8 mouse cellular contexts compared by ENCODE assay signal in the genomic region with DNA sequence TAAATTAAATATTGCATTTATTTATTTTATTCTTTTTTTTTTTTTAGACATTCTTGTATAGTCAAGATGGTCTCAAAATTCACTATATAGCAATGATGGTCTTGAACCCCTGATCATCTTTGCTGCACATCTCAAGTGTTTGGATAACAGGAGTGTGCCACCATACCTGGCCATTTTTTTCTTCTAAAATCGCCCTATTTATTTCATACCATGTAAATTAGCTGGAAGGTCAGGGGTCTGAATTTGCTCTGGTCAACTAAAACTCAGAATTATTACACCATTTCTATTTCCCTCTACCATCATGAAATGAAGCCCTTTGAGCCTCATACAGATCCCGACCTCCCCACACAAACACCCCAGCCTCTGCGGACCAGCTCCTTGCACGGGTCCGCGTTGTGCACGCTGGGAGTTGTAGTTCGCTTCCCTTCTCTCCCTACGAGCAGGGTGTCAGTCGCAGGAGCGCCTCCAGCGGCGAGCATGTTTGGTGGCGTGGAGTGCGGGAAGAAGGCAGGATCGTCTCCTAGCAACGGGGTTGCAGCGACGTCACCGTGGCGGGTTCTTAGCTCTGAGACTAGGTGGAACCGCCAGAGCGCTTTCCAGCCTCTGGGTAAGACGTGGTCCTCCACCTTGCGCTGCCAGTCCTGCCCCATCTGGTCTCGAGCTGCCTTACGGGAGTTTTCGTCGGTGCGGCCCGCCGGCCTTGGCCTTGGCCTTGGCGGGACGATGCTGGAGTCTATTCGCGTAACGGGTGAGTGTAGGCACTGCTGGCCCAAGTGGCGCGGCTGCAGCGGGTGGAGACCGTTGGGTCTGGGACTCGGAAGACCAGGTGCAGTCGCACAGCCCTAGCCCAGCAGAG. TPM values are rescaled to one million over a fixed set of nuclear protein-coding genes. Genes with fewer than 3 reads are reported as not detected.
DNase-seq lines count a peak whose midpoint lies in the region; ATAC-seq and TF ChIP-seq lines count a peak whose summit lies in the region.

A gene (plus strand): TSS at position 512 of the 856 bp plus-strand sequence.

- TF ChIP-seq EP300 in lung, postnatal 0 days (IDR thresholded peaks at IDR 0.05) = no peak

- H3K9ac ChIP-seq in hindbrain, embryonic 12.5 days = peak within 1 kb of the TSS; percentile 72
- peak within 1 kb of the TSS; percentile 34; the same call in 1 of the 2 replicates for H3K9ac ChIP-seq in lung, postnatal 0 days (replicated peaks; ENCODE audit: low read depth)

- peak within 1 kb of the TSS; percentile 59 for H3K4me3 ChIP-seq in hindbrain, embryonic 12.5 days
- peak within 1 kb of the TSS; percentile 50 for H3K4me3 ChIP-seq in lung, postnatal 0 days (ENCODE audit: low read depth, low read length)

- no peaks in the 10 kb centered on the region for H3K9me3 ChIP-seq in hindbrain, embryonic 12.5 days (replicated peaks)
- no peaks in the 10 kb centered on the region for H3K9me3 ChIP-seq in lung, postnatal 0 days (ENCODE audit: low read length)

- peak; percentile 98 for TF ChIP-seq CTCF in Patski (IDR thresholded peaks at IDR 0.05)
- peak; percentile 99 for TF ChIP-seq CTCF in lung, postnatal 0 days (IDR thresholded peaks at IDR 0.05)

- peak within 1 kb of the TSS; percentile 68; the same call in 1 of the 2 replicates for H3K27ac ChIP-seq in hindbrain, embryonic 12.5 days
- H3K27ac ChIP-seq in lung, postnatal 0 days (ENCODE audit: low read length) = no peak within 1 kb of the TSS

- ATAC-seq in Patski = peak; percentile 99
- peak; percentile 99 for ATAC-seq in hindbrain, embryonic 12.5 days (ENCODE audit: low FRiP score)
- ATAC-seq in lung, postnatal 0 days = peak; percentile 99

- in situ Hi-C loops in Patski (cut with MboI; ENCODE audit: low pct_unique_long_range_greater_than_20kb) = loop anchor here (5.0 kb wide), 1 partner anchor 184 kb away; a partner anchor contains a TSS

- CTCF ChIA-PET in Patski (lab: Charles Lee) = interaction anchor here (0.6 to 3.3 kb wide), 14 partner anchors 11 to 268 kb away, joined by 3 to 20 read pairs (median 4); no protein-coding TSS in a partner anchor

- peak; percentile 73 for DNase-seq in Patski (ENCODE audit: low read depth, low spot score)
- peak; percentile 98 to 99 for DNase-seq in cerebellum, postnatal 10 days
- peak; percentile 95 to 98 for DNase-seq in frontal cortex, postnatal 10 days (ENCODE audit: low spot score in 2 of 2)
- DNase-seq in layer of hippocampus, postnatal 10 days (ENCODE audit: low spot score in 2 of 2) = peak; percentile 98
- DNase-seq in lung, postnatal 0 days (ENCODE audit: low spot score) = peak; percentile 98
- DNase-seq in ovary, postnatal 10 days (ENCODE audit: low spot score) = peak; percentile 81
- peak; percentile 97 for DNase-seq in thymus, postnatal 0 days (ENCODE audit: low spot score)

- no peaks in the 10 kb centered on the region for H3K27me3 ChIP-seq in Patski
- H3K27me3 ChIP-seq in hindbrain, embryonic 12.5 days = no peaks in the 10 kb centered on the region
- no peaks in the 10 kb centered on the region for H3K27me3 ChIP-seq in lung, postnatal 0 days (replicated peaks; ENCODE audit: insufficient read depth, low read length)

- H3K4me1 ChIP-seq in hindbrain, embryonic 12.5 days = no peaks in the 10 kb centered on the region
- H3K4me1 ChIP-seq in lung, postnatal 0 days (ENCODE audit: insufficient read depth, low read depth, low read length) = peaks cover 3% of the 10 kb centered on the region; the same call in 1 of the 2 replicates

- H3K4me2 ChIP-seq in hindbrain, embryonic 12.5 days (replicated peaks) = peak within 1 kb of the TSS; percentile 65
- H3K4me2 ChIP-seq in lung, postnatal 0 days (replicated peaks; ENCODE audit: low read depth, low read length) = peak within 1 kb of the TSS; percentile 81

- no peaks in the 10 kb centered on the region for H3K36me3 ChIP-seq in hindbrain, embryonic 12.5 days
- H3K36me3 ChIP-seq in lung, postnatal 0 days (ENCODE audit: insufficient read depth, low read length) = no peaks in the 10 kb centered on the region

- WGBS in hindbrain, embryonic 12.5 days = 1% methylated on average over 43 of the region's 43 CpGs
- WGBS in lung, postnatal 0 days = under 1% methylated on average over 43 of the region's 43 CpGs

- POLR2A ChIA-PET in Patski (lab: Charles Lee) = interaction anchor here (0.6 to 1.8 kb wide), 4 partner anchors 12 to 353 kb away, joined by 3 to 6 read pairs (median 3); no protein-coding TSS in a partner anchor

RNA-seq across cellular contexts. Expression of the gene that starts here (rescaled TPM):
- 12.7 TPM for polyA plus RNA-seq in Patski (2021)
- 5.7 and 7.5 TPM in 2 replicates for polyA plus RNA-seq in hindbrain, embryonic 12.5 days (2016; fragmentation: Nextera tagmentation; extraction: Ambion mirVana)
- 1 to 10 TPM; 9.3 to 9.5 TPM for total RNA-seq in layer of hippocampus, postnatal 10 days (2021)
- 4.5 and 4.9 TPM in 2 replicates for polyA plus RNA-seq in lung, postnatal 0 days (2015; fragmentation: Nextera tagmentation; extraction: Ambion mirVana)
- polyA plus RNA-seq in thymus, postnatal 0 days (2015; fragmentation: Nextera tagmentation; extraction: Ambion mirVana) = 12.3 and 16.2 TPM in 2 replicates
